Mouse (Mus musculus) midbrain, postnatal 0 days (tissue): Measurements from ENCODE around the gene Rhbdl1. TPM values are rescaled to one million over a fixed set of nuclear protein-coding genes. Genes with fewer than 3 reads are reported as not detected.
A peak's percentile ranks its signal among the peaks of the same experiment; 100 is the strongest.

Experiments
- ATAC-seq: fragments of 200-750 bp; cut with Nextera tagmentation; 2 replicates; pipeline ENCODE4 v1.8.0; 2017; ENCODE audit warnings: moderate number of reproducible peaks, mild to moderate bottlenecking, moderate TSS enrichment, moderate library complexity; ENCODE audit not compliant: low FRiP score
- DNase-seq: peaks from one replicate; pipeline ENCODE4 v3.0.0-alpha.2; 2015; ENCODE audit warnings: low spot score
- H3K27ac ChIP-seq: fragments of 300-500 bp; sonication (generic); 2 replicates; pipeline ENCODE4 v1.5.1; 2014; ENCODE audit warnings: low read depth, mild to moderate bottlenecking, low read length, mixed read lengths
- H3K27me3 ChIP-seq: fragments of 300-500 bp; sonication (generic); 2 replicates; pipeline ENCODE4 v1.6.1; 2014; ENCODE audit warnings: low read length, control low read depth, mixed read lengths; ENCODE audit not compliant: insufficient read depth
- H3K36me3 ChIP-seq: fragments of 300-500 bp; sonication (generic); 2 replicates; pipeline ENCODE4 v1.6.1; 2014; ENCODE audit warnings: low read length, control low read depth, mixed read lengths; ENCODE audit not compliant: insufficient read depth
- H3K4me1 ChIP-seq: fragments of 300-500 bp; sonication (generic); 2 replicates; pipeline ENCODE4 v1.6.1; 2014; ENCODE audit warnings: mild to moderate bottlenecking, control low read depth, antibody characterized with exemption, low read length, mixed read lengths; ENCODE audit not compliant: insufficient read depth
- H3K4me2 ChIP-seq: fragments of 300-500 bp; sonication (generic); 2 replicates; pipeline ENCODE4 v1.6.1; 2014; ENCODE audit warnings: low read depth, mild to moderate bottlenecking, low read length, mixed read lengths; ENCODE audit not compliant: poor library complexity, severe bottlenecking
- H3K4me3 ChIP-seq: fragments of 300-500 bp; sonication (generic); 2 replicates; pipeline ENCODE4 v1.5.1; 2014; ENCODE audit warnings: low read depth, mild to moderate bottlenecking, low read length, moderate library complexity
- H3K9ac ChIP-seq: fragments of 300-500 bp; sonication (generic); replicated peaks from 2 replicates; pipeline ENCODE4 v1.6.1; 2014; ENCODE audit warnings: mild to moderate bottlenecking, low read length, moderate library complexity, mixed read lengths; ENCODE audit not compliant: poor library complexity, severe bottlenecking
- H3K9me3 ChIP-seq: fragments of 300-500 bp; sonication (generic); 2 replicates; pipeline ENCODE4 v1.6.1; 2016; ENCODE audit warnings: low read length, control low read depth
- CTCF ChIP-seq: IDR thresholded peaks from 2 replicates; pipeline ENCODE4 v1.5.1; 2016; ENCODE audit warnings: antibody characterized with exemption, mild to moderate bottlenecking
- WGBS: fragments of 180-500 bp; shearing (Covaris S2); extraction: QIAGEN DNeasy Blood & Tissue Kit; methylation state at CpG from one replicate; pipeline ENCODE4 v1.1.7; 2014; 5-methylcytosine and 5-hydroxymethylcytosine counted together
- polyA plus RNA-seq: library from polyadenylated mRNA; unstranded; fragments of >200 nt; fragmentation: Nextera tagmentation; extraction: Ambion mirVana; gene quantifications from 2 replicates; pipeline ENCODE4 v1.2.1, GENCODE M21; 2015
- total RNA-seq: library from RNA; depleted of rRNA; stranded (reverse); fragments of >200 nt; gene quantifications from 2 replicates; pipeline ENCODE4 v1.2.3, GENCODE M21; 2014

Rhbdl1 gene
- total and polyA plus RNA-seq, 2 experiments from 2014 or later, result 97.0 to 168 TPM

- Histone ChIP-seq H3K4me2 (peak overlapping the region; percentile 72), H3K27ac (peak overlapping the region; percentile 95), H3K9ac (peak overlapping the region; percentile 78), H3K9me3 (no peaks in the 10 kb centered on the region), H3K4me3 (peak overlapping the region; percentile 55), H3K27me3 (no peaks in the 10 kb centered on the region), H3K36me3 (peaks cover 37% of the 10 kb centered on the region), H3K4me1 (peaks cover 28% of the 10 kb centered on the region)
- no peak for TF ChIP-seq CTCF
- no peak for ATAC-seq
- DNase-seq, result no peak
- WGBS, result 47% methylated on average over 8 of the region's 8 CpGs
Measured at GRCm38 (mm10) chr17:25829558-25830017, 7.5 kb downstream of the Rhbdl1 start.

- Histone ChIP-seq H3K27me3 (no peaks in the 10 kb centered on the region), H3K9me3 (no peaks in the 10 kb centered on the region), H3K4me2 (peak within 1 kb of the TSS; percentile 72), H3K4me1 (peaks cover 28% of the 10 kb centered on the region), H3K36me3 (peaks cover 37% of the 10 kb centered on the region), H3K27ac (peak within 1 kb of the TSS; percentile 95), H3K9ac (peak within 1 kb of the TSS; percentile 78), H3K4me3 (peak within 1 kb of the TSS; percentile 55)
- DNase-seq, result peak; percentile 95
- ATAC-seq, result peak; percentile 58
- 1% methylated on average over 32 of the region's 32 CpGs for WGBS
- TF ChIP-seq CTCF, result peak; percentile 79
Measured at GRCm38 (mm10) chr17:25828712-25829557, 8.2 kb downstream of the Rhbdl1 start, which contains the start of gene Jmjd8. TSS of gene Jmjd8 (plus strand) at chr17:25828867.

DNA sequence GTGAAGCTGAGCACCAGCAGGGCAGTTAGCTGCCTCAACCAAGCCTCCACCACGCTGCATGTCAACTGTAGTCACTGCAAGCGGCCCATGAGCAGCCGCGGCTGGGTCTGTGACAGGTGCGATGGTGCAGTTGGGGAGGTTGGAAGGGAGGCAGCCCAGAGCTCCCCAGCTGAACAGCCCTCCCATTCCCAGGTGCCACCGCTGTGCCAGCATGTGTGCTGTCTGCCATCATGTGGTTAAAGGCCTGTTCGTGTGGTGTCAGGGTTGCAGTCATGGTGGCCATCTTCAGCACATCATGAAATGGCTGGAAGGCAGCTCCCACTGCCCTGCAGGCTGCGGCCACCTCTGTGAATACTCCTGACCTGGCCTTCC lies 8.9 kb downstream of the Rhbdl1 start:
- peaks cover 29% of the 10 kb centered on the region for H3K4me1 ChIP-seq
- TF ChIP-seq CTCF, result no peak
- ATAC-seq (no peak), DNase-seq (no peak)
- no peaks in the 10 kb centered on the region for H3K27me3 ChIP-seq
- H3K4me2 ChIP-seq, result peak overlapping the region; percentile 72
- peak overlapping the region; percentile 95 for H3K27ac ChIP-seq
- H3K9me3 ChIP-seq, result no peaks in the 10 kb centered on the region
- peak overlapping the region; percentile 78; the same call in 1 of the 2 replicates for H3K9ac ChIP-seq
- H3K4me3 ChIP-seq, result peak overlapping the region; percentile 55
- peaks cover 37% of the 10 kb centered on the region for H3K36me3 ChIP-seq
- 83% methylated on average over 8 of the region's 8 CpGs for WGBS

DNA sequence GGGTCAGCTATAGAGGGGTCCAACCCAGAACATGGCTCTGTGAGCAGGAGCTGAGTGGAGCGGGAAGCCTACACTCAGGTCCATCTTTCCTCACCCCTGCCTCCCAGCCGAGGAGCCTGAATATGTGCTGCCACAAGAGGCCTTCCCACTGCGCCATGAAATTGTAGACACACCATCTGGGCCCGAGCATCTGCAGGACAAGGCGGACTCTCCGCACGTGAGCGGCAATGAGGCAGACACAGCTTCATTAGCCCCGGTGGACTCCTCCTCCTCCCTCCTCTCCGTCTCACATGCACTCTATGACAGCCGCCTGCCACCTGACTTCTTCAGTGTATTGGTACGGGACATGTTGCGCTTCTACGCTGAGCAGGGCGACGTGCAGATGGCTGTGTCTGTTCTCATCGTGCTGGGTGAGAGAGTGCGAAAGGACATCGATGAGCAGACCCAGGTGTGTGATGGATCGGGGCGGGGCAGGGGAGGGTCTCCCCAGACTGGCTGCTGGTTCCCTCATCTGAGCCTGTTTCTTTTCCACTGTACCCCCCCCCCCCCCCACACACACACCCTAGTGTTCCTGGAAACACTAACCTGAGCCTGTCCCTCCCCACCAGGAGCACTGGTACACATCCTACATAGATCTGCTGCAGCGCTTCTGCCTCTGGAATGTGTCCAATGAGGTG lies 9.4 kb downstream of the Rhbdl1 start:
- peaks cover 29% of the 10 kb centered on the region for H3K4me1 ChIP-seq
- no peak overlapping the region for H3K27ac ChIP-seq
- H3K9ac ChIP-seq, result 0 out of 2 replicates have a peak overlapping the region, but pooled peaks have one; percentile 78
- ATAC-seq (no peak), DNase-seq (no peak)
- TF ChIP-seq CTCF, result no peak
- H3K9me3 ChIP-seq, result no peaks in the 10 kb centered on the region
- H3K27me3 ChIP-seq, result no peaks in the 10 kb centered on the region
- H3K4me3 ChIP-seq, result no peak overlapping the region
- H3K36me3 ChIP-seq, result peaks cover 37% of the 10 kb centered on the region
- no peak overlapping the region for H3K4me2 ChIP-seq
- WGBS, result 94% methylated on average over 22 of the region's 22 CpGs

- Histone ChIP-seq H3K4me2 (no peak overlapping the region), H3K27me3 (no peaks in the 10 kb centered on the region), H3K36me3 (peaks cover 37% of the 10 kb centered on the region), H3K4me1 (peaks cover 29% of the 10 kb centered on the region), H3K27ac (no peak overlapping the region), H3K4me3 (no peak overlapping the region), H3K9ac (0 out of 2 replicates have a peak overlapping the region, but pooled peaks have one; percentile 19), H3K9me3 (no peaks in the 10 kb centered on the region)
- ATAC-seq (no peak), DNase-seq (no peak)
- no peak for TF ChIP-seq CTCF
- WGBS, result 95% methylated on average over 13 of the region's 13 CpGs
Measured at GRCm38 (mm10) chr17:25827011-25827410, 10.1 kb downstream of the Rhbdl1 start.
